Mouse (Mus musculus) erythroblast, embryonic 14.5 days (primary cell): ENCODE measurements around the gene Tulp4.
"Not testable (repeated sequence)": the region's sequence is repeated elsewhere in the genome, so short reads cannot be mapped to it uniquely, and the experiment has no call there.

ENCODE experiments used
- GATA1 ChIP-seq: IDR thresholded peaks from 2 replicates; pipeline ENCODE4 v1.6.1; 2012; ENCODE audit warnings: low read length, inconsistent platforms, mixed read lengths
- TAL1 ChIP-seq: IDR thresholded peaks from 3 replicates; pipeline ENCODE4 v1.6.1; 2012; ENCODE audit warnings: low read length, inconsistent platforms, mixed read lengths

- TF ChIP-seq TAL1, GATA1: not testable (repeated sequence)
Observed at GRCm38 (mm10) chr17:6251298-6251697, 145.1 kb downstream of the Tulp4 start.
